Mouse (Mus musculus): ENCODE measurements around the gene Rsph1. TPM values are rescaled to one million over a fixed set of nuclear protein-coding genes. Genes with fewer than 3 reads are reported as not detected.

Rsph1 gene
- polyA plus RNA-seq, 1 experiment, result 0.30 TPM

DNA sequence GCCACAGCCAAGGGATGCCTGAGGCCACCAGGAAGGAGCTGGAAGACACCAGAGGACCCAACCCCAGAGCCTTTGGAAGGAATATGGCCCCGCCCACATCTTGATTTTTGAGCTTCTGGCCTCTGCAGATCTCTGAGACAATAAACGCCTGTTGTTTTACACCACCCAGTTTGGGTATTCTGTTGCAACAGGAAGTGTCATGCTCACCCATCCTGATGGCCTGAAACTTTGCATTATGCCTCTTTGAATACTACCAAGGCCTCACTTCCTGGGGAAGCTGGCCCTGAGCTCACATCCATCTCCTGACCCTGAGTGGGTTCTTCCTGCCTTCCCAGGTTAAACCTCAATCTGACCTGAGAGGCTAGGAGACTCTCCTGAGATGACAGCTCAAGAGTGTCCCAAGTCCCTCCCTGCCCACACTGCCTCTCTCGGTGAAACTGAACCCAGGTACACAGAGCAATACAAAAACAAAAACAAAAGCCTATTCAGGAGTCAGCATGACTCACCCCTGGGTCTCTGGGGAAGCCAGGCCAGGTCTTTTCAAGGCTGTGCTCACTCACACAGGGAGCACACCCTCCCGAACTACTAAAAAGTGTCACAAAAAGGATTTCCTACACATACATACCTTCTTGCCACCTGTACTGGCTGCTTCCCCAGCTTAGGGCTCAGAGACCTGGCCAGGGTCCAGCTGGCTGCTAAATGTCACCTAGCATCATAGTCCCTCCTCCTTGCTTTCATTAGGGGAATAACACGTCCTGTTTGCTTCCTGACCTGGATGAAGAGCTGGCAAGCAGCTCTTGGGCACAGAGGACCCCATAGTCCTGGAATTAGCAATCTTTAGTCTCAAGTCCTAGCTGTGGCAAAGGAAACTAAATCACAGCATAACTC, 60.9 kb downstream of the Rsph1 start:
- no peak overlapping the region for H3ac ChIP-seq (ENCODE audit: control insufficient read depth, insufficient read length)
- no peaks in the 10 kb centered on the region for H3K36me3 ChIP-seq (ENCODE audit: control insufficient read depth, insufficient read depth)
- TF ChIP-seq CEBPB (IDR thresholded peaks at IDR 0.05; ENCODE audit: insufficient read depth, poor library complexity, severe bottlenecking) (no peak), SRF (IDR thresholded peaks at IDR 0.05; ENCODE audit: control insufficient read depth, insufficient read length, low read depth) (no peak), POLR2A (IDR thresholded peaks at IDR 0.05; ENCODE audit: insufficient read length, low read depth) (no peak)
- no peak overlapping the region for H3K4me2 ChIP-seq (ENCODE audit: low read depth)
- no peak overlapping the region for H3K4me3 ChIP-seq
- H3K27me3 ChIP-seq (ENCODE audit: control insufficient read depth, insufficient read depth, insufficient read length), result peaks cover 4% of the 10 kb centered on the region
- H3K79me2 ChIP-seq (ENCODE audit: control insufficient read depth, insufficient read depth), result no peaks in the 10 kb centered on the region

GRCm38 (mm10) chr17:31211881-31212280, 65.3 kb downstream of the Rsph1 start:
- H3K79me2 ChIP-seq (ENCODE audit: control insufficient read depth, insufficient read depth), result no peaks in the 10 kb centered on the region
- no peak overlapping the region for H3K4me2 ChIP-seq (ENCODE audit: low read depth)
- H3K36me3 ChIP-seq (ENCODE audit: control insufficient read depth, insufficient read depth), result no peaks in the 10 kb centered on the region
- H3K27me3 ChIP-seq (ENCODE audit: control insufficient read depth, insufficient read depth, insufficient read length), result peaks cover 15% of the 10 kb centered on the region
- no peak overlapping the region for H3K4me3 ChIP-seq
- TF ChIP-seq E2F4 (IDR thresholded peaks at IDR 0.05; ENCODE audit: insufficient read depth) (no peak), MAX (IDR thresholded peaks at IDR 0.05; ENCODE audit: low read depth) (no peak), MYOG (IDR thresholded peaks at IDR 0.05; ENCODE audit: control insufficient read depth in 1 of 3, insufficient read depth in 1 of 3, insufficient read length in 2 of 3, low read depth in 2 of 3) (no peak), CEBPB (IDR thresholded peaks at IDR 0.05; ENCODE audit: insufficient read depth, poor library complexity, severe bottlenecking) (no peak), USF1 (IDR thresholded peaks at IDR 0.05; ENCODE audit: low read depth) (no peak), TCF3 (IDR thresholded peaks at IDR 0.05; ENCODE audit: insufficient read length, low read depth) (no peak), POLR2AphosphoS2 (IDR thresholded peaks at IDR 0.05; ENCODE audit: insufficient read length, low read depth) (no peak), POLR2A (IDR thresholded peaks at IDR 0.05; ENCODE audit: insufficient read length, low read depth) (no peak), SRF (IDR thresholded peaks at IDR 0.05; ENCODE audit: control insufficient read depth, insufficient read length, low read depth) (no peak), REST (IDR thresholded peaks at IDR 0.05; ENCODE audit: insufficient read depth, insufficient read length) (no peak), MYOD1 (IDR thresholded peaks at IDR 0.05; ENCODE audit: control insufficient read depth in 1 of 3, insufficient read length in 2 of 3, low read depth in 2 of 3) (no peak), TCF12 (IDR thresholded peaks at IDR 0.05; ENCODE audit: insufficient read depth, poor library complexity, severe bottlenecking) (no peak)
- no peak overlapping the region for H3ac ChIP-seq (ENCODE audit: control insufficient read depth, insufficient read length)

GRCm38 (mm10) chr17:31210299-31210698, 66.9 kb downstream of the Rsph1 start:
- H3K4me3 ChIP-seq, result no peak overlapping the region
- no peaks in the 10 kb centered on the region for H3K36me3 ChIP-seq (ENCODE audit: control insufficient read depth, insufficient read depth)
- no peak overlapping the region for H3ac ChIP-seq (ENCODE audit: control insufficient read depth, insufficient read length)
- TF ChIP-seq REST (IDR thresholded peaks at IDR 0.05; ENCODE audit: insufficient read depth, insufficient read length), result no peak
- TF ChIP-seq SRF (IDR thresholded peaks at IDR 0.05; ENCODE audit: control insufficient read depth, insufficient read length, low read depth), result no peak
- no peak for TF ChIP-seq MYOD1 (IDR thresholded peaks at IDR 0.05; ENCODE audit: control insufficient read depth in 1 of 3, insufficient read length in 2 of 3, low read depth in 2 of 3)
- TF ChIP-seq MYOG (IDR thresholded peaks at IDR 0.05; ENCODE audit: control insufficient read depth in 1 of 3, insufficient read depth in 1 of 3, insufficient read length in 2 of 3, low read depth in 2 of 3), result no peak
- TF ChIP-seq POLR2AphosphoS2 (IDR thresholded peaks at IDR 0.05; ENCODE audit: insufficient read length, low read depth), result no peak
- peaks cover 15% of the 10 kb centered on the region for H3K27me3 ChIP-seq (ENCODE audit: control insufficient read depth, insufficient read depth, insufficient read length)
- H3K79me2 ChIP-seq (ENCODE audit: control insufficient read depth, insufficient read depth), result no peaks in the 10 kb centered on the region
- no peak overlapping the region for H3K4me2 ChIP-seq (ENCODE audit: low read depth)

GRCm38 (mm10) chr17:31209376-31209930, 67.7 kb downstream of the Rsph1 start:
- Histone ChIP-seq H3ac (ENCODE audit: control insufficient read depth, insufficient read length) (no peak overlapping the region), H3K4me3 (no peak overlapping the region), H3K79me2 (ENCODE audit: control insufficient read depth, insufficient read depth) (no peaks in the 10 kb centered on the region), H3K27me3 (ENCODE audit: control insufficient read depth, insufficient read depth, insufficient read length) (peaks cover 15% of the 10 kb centered on the region), H3K36me3 (ENCODE audit: control insufficient read depth, insufficient read depth) (no peaks in the 10 kb centered on the region), H3K4me2 (ENCODE audit: low read depth) (no peak overlapping the region)
- TF ChIP-seq MYOD1 (IDR thresholded peaks at IDR 0.05; ENCODE audit: control insufficient read depth in 1 of 3, insufficient read length in 2 of 3, low read depth in 2 of 3), result no peak
- TF ChIP-seq POLR2AphosphoS2 (IDR thresholded peaks at IDR 0.05; ENCODE audit: insufficient read length, low read depth), result no peak
- TF ChIP-seq USF1 (IDR thresholded peaks at IDR 0.05; ENCODE audit: low read depth), result no peak
- no peak for TF ChIP-seq MYOG (IDR thresholded peaks at IDR 0.05; ENCODE audit: control insufficient read depth in 1 of 3, insufficient read depth in 1 of 3, insufficient read length in 2 of 3, low read depth in 2 of 3)
- TF ChIP-seq E2F4 (IDR thresholded peaks at IDR 0.05; ENCODE audit: insufficient read depth), result no peak
- TF ChIP-seq SRF (IDR thresholded peaks at IDR 0.05; ENCODE audit: control insufficient read depth, insufficient read length, low read depth), result no peak
- no peak for TF ChIP-seq MAX (IDR thresholded peaks at IDR 0.05; ENCODE audit: low read depth)
- TF ChIP-seq POLR2A (IDR thresholded peaks at IDR 0.05; ENCODE audit: insufficient read length, low read depth), result no peak

DNA sequence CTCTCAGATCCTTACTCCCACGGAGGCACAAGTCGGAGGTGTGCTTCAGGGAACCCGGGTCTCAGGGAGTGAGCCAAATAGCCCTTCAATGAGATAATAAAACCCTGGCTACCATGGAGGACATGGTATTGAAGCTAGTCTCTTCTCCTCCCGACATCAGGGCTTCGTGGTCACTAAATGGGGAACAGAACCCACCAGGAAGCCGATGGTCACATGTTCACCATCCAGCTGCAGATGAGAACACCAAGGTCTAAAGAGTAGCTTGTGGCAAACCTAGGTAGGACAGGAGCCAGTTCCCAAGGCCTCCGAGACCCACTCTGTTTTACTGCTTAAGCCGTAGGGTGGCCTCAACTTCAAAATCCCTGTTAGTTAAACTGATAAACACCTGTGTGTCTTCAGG, 68.5 kb downstream of the Rsph1 start:
- H3K27me3 ChIP-seq (ENCODE audit: control insufficient read depth, insufficient read depth, insufficient read length), result peaks cover 15% of the 10 kb centered on the region
- no peak overlapping the region for H3ac ChIP-seq (ENCODE audit: control insufficient read depth, insufficient read length)
- H3K36me3 ChIP-seq (ENCODE audit: control insufficient read depth, insufficient read depth), result no peaks in the 10 kb centered on the region
- no peak overlapping the region for H3K4me2 ChIP-seq (ENCODE audit: low read depth)
- no peaks in the 10 kb centered on the region for H3K79me2 ChIP-seq (ENCODE audit: control insufficient read depth, insufficient read depth)
- no peak overlapping the region for H3K4me3 ChIP-seq
- TF ChIP-seq SRF (IDR thresholded peaks at IDR 0.05; ENCODE audit: control insufficient read depth, insufficient read length, low read depth) (no peak), USF1 (IDR thresholded peaks at IDR 0.05; ENCODE audit: low read depth) (no peak), E2F4 (IDR thresholded peaks at IDR 0.05; ENCODE audit: insufficient read depth) (no peak), POLR2AphosphoS2 (IDR thresholded peaks at IDR 0.05; ENCODE audit: insufficient read length, low read depth) (no peak), MYOG (IDR thresholded peaks at IDR 0.05; ENCODE audit: control insufficient read depth in 1 of 3, insufficient read depth in 1 of 3, insufficient read length in 2 of 3, low read depth in 2 of 3) (no peak), REST (IDR thresholded peaks at IDR 0.05; ENCODE audit: insufficient read depth, insufficient read length) (no peak), MAX (IDR thresholded peaks at IDR 0.05; ENCODE audit: low read depth) (no peak), CEBPB (IDR thresholded peaks at IDR 0.05; ENCODE audit: insufficient read depth, poor library complexity, severe bottlenecking) (no peak), POLR2A (IDR thresholded peaks at IDR 0.05; ENCODE audit: insufficient read length, low read depth) (no peak), TCF3 (IDR thresholded peaks at IDR 0.05; ENCODE audit: insufficient read length, low read depth) (no peak), MYOD1 (IDR thresholded peaks at IDR 0.05; ENCODE audit: control insufficient read depth in 1 of 3, insufficient read length in 2 of 3, low read depth in 2 of 3) (no peak), TCF12 (IDR thresholded peaks at IDR 0.05; ENCODE audit: insufficient read depth, poor library complexity, severe bottlenecking) (no peak)
